Mouse (Mus musculus): ENCODE measurements around the gene Rps27l. TPM values are rescaled to one million over a fixed set of nuclear protein-coding genes. Genes with fewer than 3 reads are reported as not detected.
A peak's percentile ranks its signal among the peaks of the same experiment; 100 is the strongest.

The Rps27l gene
- polyA plus RNA-seq, 1 experiment from 2014 or later: 633 TPM

DNA sequence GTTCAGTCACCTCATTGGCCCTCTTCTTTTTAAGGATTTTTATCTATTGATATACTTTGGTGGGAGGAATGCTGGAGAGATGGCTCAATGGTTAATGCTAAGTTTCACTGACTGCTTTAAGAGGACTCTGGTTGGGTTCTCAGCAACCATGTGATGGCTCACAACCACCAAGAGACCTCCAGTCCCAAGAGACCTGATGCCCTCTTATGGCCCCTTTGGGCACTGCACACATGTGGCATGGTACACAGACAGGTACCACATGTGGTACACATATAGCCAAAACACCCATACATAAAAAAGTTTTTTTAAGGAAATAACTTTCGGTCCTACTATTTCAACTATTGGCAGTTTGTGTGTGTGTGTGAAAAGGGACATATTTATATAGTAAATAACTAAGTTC, 23.8 kb upstream of the Rps27l start:
- no peaks in the 10 kb centered on the region for H3K9me3 ChIP-seq
- peaks cover 4% of the 10 kb centered on the region for H3K4me1 ChIP-seq
- H3K27ac ChIP-seq: no peak overlapping the region
- 94% methylated on average over 1 of the region's 1 CpGs for WGBS
- ATAC-seq (ENCODE audit: insufficient number of reproducible peaks, insufficient read depth, low FRiP score, low TSS enrichment): no peak
- no peaks in the 10 kb centered on the region for H3K27me3 ChIP-seq
- no peak overlapping the region for H3K4me3 ChIP-seq
- H3K36me3 ChIP-seq: no peaks in the 10 kb centered on the region
- no peak overlapping the region for H3K9ac ChIP-seq
- no peak overlapping the region for H3K4me2 ChIP-seq (replicated peaks)

DNA sequence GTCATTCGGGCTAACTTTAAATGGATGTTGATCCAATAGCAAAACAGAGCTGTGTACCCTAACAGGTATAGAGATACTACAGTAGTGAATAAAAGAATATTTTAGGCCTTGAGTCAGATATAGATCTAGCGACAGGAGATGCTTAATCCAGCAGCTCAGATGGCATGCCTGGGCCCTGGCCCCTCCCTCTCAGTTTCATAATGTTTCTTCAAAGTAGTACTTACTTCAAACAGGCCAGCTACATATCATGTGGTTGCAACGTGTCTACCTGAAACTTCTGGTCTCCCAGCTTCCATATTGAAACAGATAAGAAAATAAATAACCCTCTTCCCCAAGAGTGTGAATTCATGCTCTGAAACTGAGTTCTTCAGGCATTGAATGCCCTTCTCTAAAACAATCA, 20.0 kb upstream of the Rps27l start:
- no peaks in the 10 kb centered on the region for H3K27me3 ChIP-seq
- no peak for ATAC-seq (ENCODE audit: insufficient number of reproducible peaks, insufficient read depth, low FRiP score, low TSS enrichment)
- no peaks in the 10 kb centered on the region for H3K4me1 ChIP-seq
- WGBS: 70% methylated on average over 3 of the region's 3 CpGs
- no peak overlapping the region for H3K4me2 ChIP-seq (replicated peaks)
- H3K36me3 ChIP-seq: no peaks in the 10 kb centered on the region
- no peak overlapping the region for H3K27ac ChIP-seq
- H3K4me3 ChIP-seq: no peak overlapping the region
- H3K9me3 ChIP-seq: no peaks in the 10 kb centered on the region
- no peak overlapping the region for H3K9ac ChIP-seq

DNA sequence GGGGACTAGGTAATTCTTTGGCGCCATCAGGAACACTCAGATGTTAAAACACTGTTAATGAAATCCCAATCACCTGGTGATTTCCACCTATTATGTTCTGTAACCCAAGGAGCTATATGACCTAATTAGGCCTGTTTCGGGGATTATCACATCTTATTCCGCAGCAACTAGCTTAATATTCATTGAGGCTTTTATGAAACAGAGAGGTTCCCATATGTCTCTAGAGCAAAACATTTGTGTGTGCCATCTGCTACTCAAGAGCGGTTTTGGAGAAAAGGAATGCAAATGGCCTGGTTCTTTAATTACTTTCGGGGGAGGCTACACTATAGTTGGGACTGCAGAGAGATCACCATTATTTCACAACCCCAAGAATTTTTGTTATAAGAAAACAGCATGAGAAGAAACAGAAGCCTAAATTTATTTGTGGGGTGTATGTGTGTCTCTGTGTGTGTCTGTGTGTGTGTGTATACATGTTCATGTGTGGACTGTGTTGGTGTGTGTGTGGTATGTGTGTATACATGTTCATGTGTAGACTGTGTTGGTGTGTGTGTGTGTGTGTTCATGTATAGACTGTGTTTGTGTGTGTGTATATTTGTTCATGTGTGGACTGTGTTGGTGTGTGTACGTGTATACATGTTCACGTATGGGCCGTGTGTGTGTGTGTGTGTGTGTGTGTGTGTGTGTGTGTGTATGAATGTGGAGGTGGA, 18.0 kb upstream of the Rps27l start:
- H3K27ac ChIP-seq: no peak overlapping the region
- 88% methylated on average over 8 of the region's 8 CpGs for WGBS
- no peak for ATAC-seq (ENCODE audit: insufficient number of reproducible peaks, insufficient read depth, low FRiP score, low TSS enrichment)

DNA sequence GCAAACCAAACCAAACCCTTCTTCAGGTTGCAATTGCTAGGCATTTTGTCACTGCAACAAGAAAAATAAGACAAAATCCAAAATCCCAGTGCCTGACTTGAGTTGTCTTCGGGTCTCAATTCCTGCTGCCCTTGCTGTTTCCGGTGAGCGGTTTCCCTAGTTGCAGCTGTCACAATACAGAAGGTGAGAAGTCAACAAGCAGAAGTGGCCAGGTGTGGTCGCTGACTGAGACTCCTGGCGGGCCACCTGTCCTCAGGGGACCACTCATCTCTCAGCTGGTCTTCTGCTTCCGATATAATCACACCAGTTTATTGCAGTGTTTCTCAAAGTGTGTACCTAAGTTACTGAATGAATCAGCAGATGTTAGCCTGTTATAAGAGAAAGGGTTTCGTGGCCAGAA, 15.5 kb upstream of the Rps27l start:
- H3K9me3 ChIP-seq: no peaks in the 10 kb centered on the region
- no peak overlapping the region for H3K27ac ChIP-seq
- no peaks in the 10 kb centered on the region for H3K27me3 ChIP-seq
- no peaks in the 10 kb centered on the region for H3K36me3 ChIP-seq
- H3K4me1 ChIP-seq: no peaks in the 10 kb centered on the region
- ATAC-seq (ENCODE audit: insufficient number of reproducible peaks, insufficient read depth, low FRiP score, low TSS enrichment): no peak
- H3K4me3 ChIP-seq: no peak overlapping the region
- WGBS: 63% methylated on average over 7 of the region's 7 CpGs
- H3K4me2 ChIP-seq (replicated peaks): no peak overlapping the region
- H3K9ac ChIP-seq: no peak overlapping the region

More for the DNA sequence above, 18.0 kb upstream of the Rps27l start:
- Histone ChIP-seq H3K4me2 (replicated peaks) (no peak overlapping the region), H3K4me3 (no peak overlapping the region), H3K4me1 (no peaks in the 10 kb centered on the region), H3K9me3 (no peaks in the 10 kb centered on the region), H3K27me3 (no peaks in the 10 kb centered on the region), H3K9ac (no peak overlapping the region), H3K36me3 (no peaks in the 10 kb centered on the region)

DNA sequence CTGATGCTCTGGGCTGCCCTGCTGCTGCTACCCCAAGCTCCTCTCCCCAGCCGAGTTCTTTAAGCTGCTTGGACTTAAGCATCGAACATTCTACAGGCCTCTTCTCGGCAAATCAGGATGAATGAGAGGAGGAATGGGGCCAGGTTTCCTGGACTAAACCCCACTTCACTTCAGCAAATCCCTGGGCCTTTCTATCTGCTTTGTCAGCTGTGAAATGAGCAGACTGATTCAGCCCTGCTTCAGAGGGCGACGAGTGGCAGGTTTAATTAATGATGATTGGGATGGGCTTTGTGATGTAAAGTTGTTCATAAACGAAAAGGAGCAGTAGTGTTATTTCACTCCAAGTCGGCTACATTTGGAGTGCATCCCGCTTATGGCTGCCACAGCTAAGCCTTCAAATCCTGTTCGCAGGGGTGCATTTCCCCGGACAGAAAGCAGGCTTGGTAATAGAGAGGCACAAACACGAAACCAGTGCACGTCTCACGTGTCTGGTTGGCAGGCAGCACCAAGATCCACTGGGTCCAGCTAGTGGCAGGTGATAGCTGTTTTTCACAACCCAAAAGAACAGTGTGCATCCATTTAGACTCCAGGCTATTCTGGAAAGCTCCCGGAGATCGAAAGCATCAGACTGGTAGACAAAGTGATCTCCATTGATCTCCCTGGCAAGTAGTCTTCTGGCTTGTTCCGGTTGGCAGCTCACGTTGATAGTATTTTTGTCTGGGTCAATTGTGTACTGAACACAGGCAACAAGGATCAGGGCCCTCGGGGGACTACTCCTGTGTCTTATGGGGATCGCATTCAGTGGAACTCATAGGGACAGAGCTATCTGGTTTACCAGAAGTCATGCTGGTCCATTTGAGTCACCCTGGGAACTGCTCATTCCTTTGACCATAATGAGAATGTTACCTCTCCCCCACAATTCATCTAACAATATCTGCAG, 11.7 kb upstream of the Rps27l start:
- ATAC-seq (ENCODE audit: insufficient number of reproducible peaks, insufficient read depth, low FRiP score, low TSS enrichment): no peak
- 70% methylated on average over 19 of the region's 19 CpGs for WGBS
- H3K27ac ChIP-seq: no peak overlapping the region
- H3K4me3 ChIP-seq: no peak overlapping the region
- no peaks in the 10 kb centered on the region for H3K4me1 ChIP-seq
- H3K4me2 ChIP-seq (replicated peaks): no peak overlapping the region
- H3K9ac ChIP-seq: no peak overlapping the region
- H3K36me3 ChIP-seq: no peaks in the 10 kb centered on the region
- H3K9me3 ChIP-seq: no peaks in the 10 kb centered on the region
- H3K27me3 ChIP-seq: no peaks in the 10 kb centered on the region

DNA sequence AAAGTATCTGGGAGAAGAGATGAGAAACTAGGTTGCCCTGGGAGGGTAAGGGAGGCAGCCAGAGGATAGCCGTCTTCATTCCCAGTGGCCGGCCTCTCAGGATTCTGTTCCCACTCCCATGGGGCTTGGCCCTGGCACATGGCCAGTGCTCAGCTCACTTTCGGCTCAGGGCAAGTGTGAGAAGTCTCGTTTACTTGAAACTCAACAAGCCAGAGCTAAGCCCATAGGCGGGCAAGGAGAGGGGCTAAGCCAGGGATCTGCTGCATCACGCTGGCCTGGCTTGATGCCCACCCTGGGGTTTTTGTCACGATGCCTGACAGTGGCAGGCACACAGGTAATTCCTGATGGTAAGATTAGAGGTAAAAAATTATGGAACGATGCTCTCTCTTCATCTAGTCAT, 8.4 kb upstream of the Rps27l start:
- no peaks in the 10 kb centered on the region for H3K9me3 ChIP-seq
- H3K27me3 ChIP-seq: no peaks in the 10 kb centered on the region
- H3K36me3 ChIP-seq: no peaks in the 10 kb centered on the region
- H3K4me1 ChIP-seq: 0 out of 2 replicates have a peak, but pooled peaks cover 2% of the 10 kb centered on the region
- WGBS: 72% methylated on average over 8 of the region's 8 CpGs
- no peak overlapping the region for H3K4me2 ChIP-seq (replicated peaks)
- ATAC-seq (ENCODE audit: insufficient number of reproducible peaks, insufficient read depth, low FRiP score, low TSS enrichment): no peak
- H3K27ac ChIP-seq: no peak overlapping the region
- no peak overlapping the region for H3K9ac ChIP-seq
- H3K4me3 ChIP-seq: no peak overlapping the region

DNA sequence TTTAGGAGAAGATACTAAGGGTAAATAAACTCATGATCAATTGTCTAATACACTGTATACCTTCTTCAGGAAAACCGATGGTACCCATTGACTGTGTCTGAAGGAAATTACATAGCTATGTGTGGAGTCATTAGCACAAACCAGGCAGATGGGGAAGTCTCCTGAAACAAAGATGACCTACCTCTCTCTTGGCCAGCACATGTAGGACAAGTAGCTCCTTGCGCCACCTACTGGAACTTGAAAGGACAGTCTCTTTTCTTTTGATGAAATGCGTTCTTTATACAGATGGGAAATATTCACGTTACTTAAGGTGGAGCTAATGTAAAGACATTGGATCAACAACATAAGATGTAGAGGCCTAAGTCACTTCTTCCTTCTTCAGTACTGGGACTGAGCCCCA, 7.0 kb upstream of the Rps27l start:
- no peak for ATAC-seq (ENCODE audit: insufficient number of reproducible peaks, insufficient read depth, low FRiP score, low TSS enrichment)
- H3K9ac ChIP-seq: no peak overlapping the region
- no peak overlapping the region for H3K4me2 ChIP-seq (replicated peaks)
- H3K9me3 ChIP-seq: no peaks in the 10 kb centered on the region
- 9% methylated on average over 4 of the region's 4 CpGs for WGBS
- no peaks in the 10 kb centered on the region for H3K27me3 ChIP-seq
- no peaks in the 10 kb centered on the region for H3K36me3 ChIP-seq
- no peak overlapping the region for H3K27ac ChIP-seq
- H3K4me1 ChIP-seq: 0 out of 2 replicates have a peak, but pooled peaks cover 2% of the 10 kb centered on the region
- no peak overlapping the region for H3K4me3 ChIP-seq

DNA sequence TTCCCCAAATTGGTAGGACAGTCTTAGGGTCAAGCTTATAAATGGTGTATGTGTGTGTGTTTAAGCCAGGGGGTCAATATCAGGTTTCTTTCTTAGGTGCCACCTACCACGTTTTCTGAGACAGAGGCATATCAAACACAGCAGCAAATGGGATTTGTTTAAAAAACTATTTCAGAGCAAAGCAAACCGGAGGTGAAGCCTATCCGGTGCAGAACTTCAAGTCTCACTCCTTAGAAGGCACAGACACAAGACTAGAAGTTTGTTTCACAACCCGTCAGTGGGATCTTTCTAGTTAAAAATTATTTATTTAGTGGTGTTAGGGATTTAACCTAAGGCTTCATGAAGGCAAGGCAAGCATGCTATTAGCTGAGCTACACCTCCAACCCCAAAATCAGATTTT, 725 bp upstream of the Rps27l start:
- H3K4me1 ChIP-seq: 0 out of 2 replicates have a peak, but pooled peaks cover 2% of the 10 kb centered on the region
- H3K27me3 ChIP-seq: no peaks in the 10 kb centered on the region
- peak overlapping the region; percentile 87 for H3K9ac ChIP-seq
- 18% methylated on average over 4 of the region's 4 CpGs for WGBS
- H3K4me2 ChIP-seq (replicated peaks): peak overlapping the region; percentile 62
- H3K4me3 ChIP-seq: peak overlapping the region; percentile 81
- ATAC-seq (ENCODE audit: insufficient number of reproducible peaks, insufficient read depth, low FRiP score, low TSS enrichment): no peak
- H3K9me3 ChIP-seq: no peaks in the 10 kb centered on the region
- peaks cover 9% of the 10 kb centered on the region; the same call in 1 of the 2 replicates for H3K36me3 ChIP-seq
- H3K27ac ChIP-seq: peak overlapping the region; percentile 95

DNA sequence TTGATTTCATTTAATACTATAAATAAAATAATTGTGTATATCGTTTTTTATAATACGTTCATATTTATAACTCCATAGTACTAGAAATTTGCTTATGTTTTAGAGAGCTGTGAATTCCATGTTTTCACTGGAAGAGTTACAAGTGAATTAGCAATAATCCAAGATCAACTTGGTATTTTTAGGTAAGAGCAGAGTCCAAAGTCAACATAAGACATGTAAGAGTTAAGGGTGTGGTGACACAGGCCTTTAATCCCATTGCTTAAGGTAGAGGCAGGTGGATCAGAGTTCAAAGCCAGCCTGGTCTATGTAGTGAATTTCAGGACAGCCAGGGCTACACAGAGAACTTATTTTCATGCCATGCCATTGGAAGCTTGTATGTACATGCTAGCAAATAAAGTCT, 2.6 kb downstream of the Rps27l start:
- Histone ChIP-seq H3K27me3 (no peaks in the 10 kb centered on the region), H3K4me3 (no peak overlapping the region), H3K4me1 (no peaks in the 10 kb centered on the region), H3K4me2 (replicated peaks) (no peak overlapping the region), H3K9me3 (no peaks in the 10 kb centered on the region), H3K36me3 (peaks cover 9% of the 10 kb centered on the region; the same call in 1 of the 2 replicates), H3K9ac (no peak overlapping the region), H3K27ac (no peak overlapping the region)
- WGBS: 93% methylated on average over 2 of the region's 2 CpGs
- ATAC-seq (ENCODE audit: insufficient number of reproducible peaks, insufficient read depth, low FRiP score, low TSS enrichment): no peak

DNA sequence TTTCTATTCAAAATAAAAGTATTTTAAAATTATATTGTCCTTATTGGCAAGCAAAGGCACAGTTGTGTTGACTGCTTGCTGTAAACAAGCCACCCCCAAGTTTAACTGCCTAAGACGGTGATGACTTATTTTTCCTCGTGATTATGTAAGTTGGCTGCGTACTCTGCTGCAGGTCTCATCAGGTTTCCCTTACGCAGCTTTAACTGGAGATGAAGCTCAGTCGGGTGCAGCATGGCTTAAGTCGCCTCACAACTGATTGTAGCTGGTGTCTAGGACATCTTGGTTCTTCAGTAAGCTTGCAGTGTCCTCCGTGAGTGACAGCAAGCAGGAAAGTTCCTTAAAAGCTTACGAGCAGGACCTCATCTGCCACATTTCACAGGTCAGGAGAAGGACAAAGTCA, 6.4 kb downstream of the Rps27l start:
- Histone ChIP-seq H3K36me3 (peaks cover 9% of the 10 kb centered on the region; the same call in 1 of the 2 replicates), H3K4me1 (no peaks in the 10 kb centered on the region), H3K9ac (no peak overlapping the region), H3K27ac (no peak overlapping the region), H3K9me3 (no peaks in the 10 kb centered on the region), H3K4me3 (no peak overlapping the region), H3K4me2 (replicated peaks) (no peak overlapping the region), H3K27me3 (no peaks in the 10 kb centered on the region)
- ATAC-seq (ENCODE audit: insufficient number of reproducible peaks, insufficient read depth, low FRiP score, low TSS enrichment): no peak
- WGBS: 76% methylated on average over 8 of the region's 8 CpGs

DNA sequence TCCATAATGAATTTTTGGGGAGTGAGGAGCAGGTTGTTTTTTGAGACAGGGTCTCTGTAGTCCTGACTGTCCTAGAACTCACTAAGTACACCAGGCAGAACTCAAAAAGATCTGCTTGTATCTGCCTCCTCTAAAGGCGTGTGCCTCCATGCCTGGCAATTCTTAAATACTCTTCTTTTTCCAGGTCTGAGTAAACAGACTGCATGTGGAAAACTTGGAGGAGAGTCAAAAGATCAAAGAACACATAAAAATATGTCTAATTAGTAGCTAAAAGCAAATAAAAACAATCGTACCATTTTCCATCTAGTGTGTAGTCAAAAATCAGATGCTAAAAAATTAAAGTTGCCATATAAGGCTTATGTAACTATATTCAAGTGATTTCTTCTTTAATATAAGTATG, 7.0 kb downstream of the Rps27l start:
- H3K9ac ChIP-seq: no peak overlapping the region
- ATAC-seq (ENCODE audit: insufficient number of reproducible peaks, insufficient read depth, low FRiP score, low TSS enrichment): no peak
- no peak overlapping the region for H3K4me2 ChIP-seq (replicated peaks)
- no peaks in the 10 kb centered on the region for H3K9me3 ChIP-seq
- no peak overlapping the region for H3K27ac ChIP-seq
- peaks cover 9% of the 10 kb centered on the region; the same call in 1 of the 2 replicates for H3K36me3 ChIP-seq
- no peaks in the 10 kb centered on the region for H3K27me3 ChIP-seq
- no peak overlapping the region for H3K4me3 ChIP-seq
- H3K4me1 ChIP-seq: no peaks in the 10 kb centered on the region
- 85% methylated on average over 2 of the region's 2 CpGs for WGBS

DNA sequence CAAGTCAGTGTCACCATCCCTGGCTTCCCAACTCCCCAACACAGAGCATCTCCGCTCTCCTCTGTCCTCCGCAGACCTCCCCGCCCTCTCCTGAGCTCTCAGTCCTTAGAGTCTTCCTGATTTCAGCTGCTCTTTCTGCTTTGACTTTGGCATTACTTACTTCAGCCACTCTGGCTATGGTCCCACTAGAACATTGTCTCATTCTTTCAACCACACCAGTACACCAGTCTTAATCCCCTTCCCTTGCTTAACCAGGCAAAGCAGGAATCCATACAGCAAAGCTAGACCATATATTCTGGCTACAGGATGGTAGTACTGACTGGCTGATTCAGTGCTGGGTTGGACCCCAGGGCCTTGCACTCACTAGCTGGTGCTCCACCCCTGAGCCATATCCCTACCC, 11.6 kb downstream of the Rps27l start:
- ATAC-seq (ENCODE audit: insufficient number of reproducible peaks, insufficient read depth, low FRiP score, low TSS enrichment): no peak
- WGBS: 93% methylated on average over 3 of the region's 3 CpGs
- no peaks in the 10 kb centered on the region for H3K36me3 ChIP-seq
- H3K9me3 ChIP-seq: no peaks in the 10 kb centered on the region
- no peak overlapping the region for H3K27ac ChIP-seq
- H3K27me3 ChIP-seq: no peaks in the 10 kb centered on the region
- no peaks in the 10 kb centered on the region for H3K4me1 ChIP-seq
- no peak overlapping the region for H3K4me2 ChIP-seq (replicated peaks)
- no peak overlapping the region for H3K9ac ChIP-seq
- no peak overlapping the region for H3K4me3 ChIP-seq
